Mouse (Mus musculus): ENCODE data around the gene Sucnr1. TPM values are rescaled to one million over a fixed set of nuclear protein-coding genes. Genes with fewer than 3 reads are reported as not detected.
A peak's percentile ranks its signal among the peaks of the same experiment; 100 is the strongest.

Gene Sucnr1
- polyA plus RNA-seq, 1 experiment from 2014 or later, result not detected

DNA sequence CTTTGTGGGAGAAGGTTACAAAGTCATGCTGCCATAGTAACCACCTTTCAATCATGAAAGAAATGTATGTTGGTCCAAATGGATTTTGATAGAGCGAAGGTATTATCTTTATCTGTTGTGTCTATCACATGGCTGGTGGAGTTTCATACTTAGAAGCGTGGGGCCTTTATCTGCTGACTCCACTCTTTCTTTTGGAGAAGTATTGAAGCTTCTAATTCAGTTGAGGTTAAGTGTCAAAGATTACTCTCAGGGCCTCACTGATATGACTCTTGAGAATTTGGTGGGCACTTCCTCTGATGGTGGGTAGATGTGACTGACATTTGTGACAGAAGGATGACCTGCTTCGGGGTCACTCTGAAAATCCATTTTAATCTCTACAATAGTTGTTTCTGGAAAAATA lies 26.1 kb downstream of the Sucnr1 start:
- H3K27ac ChIP-seq (ENCODE audit: low read length), result no peak overlapping the region
- H3K27me3 ChIP-seq (ENCODE audit: control insufficient read depth, insufficient read depth, low read depth, low read length), result no peaks in the 10 kb centered on the region
- H3K9ac ChIP-seq (ENCODE audit: low read depth, low read length), result no peak overlapping the region
- no peak for ATAC-seq
- H3K4me3 ChIP-seq (ENCODE audit: low read depth, low read length), result no peak overlapping the region
- no peaks in the 10 kb centered on the region for H3K9me3 ChIP-seq (replicated peaks; ENCODE audit: control insufficient read depth, low read length, poor library complexity, severe bottlenecking)
- WGBS, result 86% methylated on average over 3 of the region's 3 CpGs
- H3K4me1 ChIP-seq (ENCODE audit: control insufficient read depth, insufficient read depth, low read length), result no peaks in the 10 kb centered on the region
- H3K36me3 ChIP-seq (ENCODE audit: control insufficient read depth, insufficient read depth, low read length), result no peaks in the 10 kb centered on the region
- no peak overlapping the region for H3K4me2 ChIP-seq (ENCODE audit: low read length)

DNA sequence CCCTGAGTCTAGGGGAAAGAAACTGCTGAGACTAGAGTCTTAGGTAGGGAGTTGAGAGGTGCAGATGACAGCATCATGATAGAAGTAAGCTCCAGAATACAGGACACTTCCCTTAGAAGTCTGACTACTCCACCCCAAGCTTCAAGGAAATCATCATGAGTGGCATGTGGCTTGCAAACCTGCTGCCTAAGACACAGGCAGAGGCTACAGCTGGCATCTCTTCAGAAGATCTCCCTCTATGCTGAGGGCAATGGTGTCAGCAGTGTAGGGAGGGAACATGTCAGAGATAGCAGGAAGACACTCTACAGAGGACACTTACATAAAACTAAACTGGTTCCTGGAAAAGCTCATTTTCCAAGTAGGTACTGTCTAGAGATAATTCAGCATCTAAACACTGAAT lies 27.1 kb downstream of the Sucnr1 start:
- H3K9me3 ChIP-seq (replicated peaks; ENCODE audit: control insufficient read depth, low read length, poor library complexity, severe bottlenecking), result no peaks in the 10 kb centered on the region
- no peak overlapping the region for H3K9ac ChIP-seq (ENCODE audit: low read depth, low read length)
- no peaks in the 10 kb centered on the region for H3K27me3 ChIP-seq (ENCODE audit: control insufficient read depth, insufficient read depth, low read depth, low read length)
- H3K36me3 ChIP-seq (ENCODE audit: control insufficient read depth, insufficient read depth, low read length), result no peaks in the 10 kb centered on the region
- H3K4me3 ChIP-seq (ENCODE audit: low read depth, low read length), result no peak overlapping the region
- no peak for ATAC-seq
- no peaks in the 10 kb centered on the region for H3K4me1 ChIP-seq (ENCODE audit: control insufficient read depth, insufficient read depth, low read length)
- H3K4me2 ChIP-seq (ENCODE audit: low read length), result no peak overlapping the region
- H3K27ac ChIP-seq (ENCODE audit: low read length), result no peak overlapping the region

GRCm38 (mm10) chr3:60111135-60111710 lies 29.6 kb downstream of the Sucnr1 start:
- Histone ChIP-seq H3K9ac (ENCODE audit: low read depth, low read length) (no peak overlapping the region), H3K9me3 (replicated peaks; ENCODE audit: control insufficient read depth, low read length, poor library complexity, severe bottlenecking) (no peaks in the 10 kb centered on the region), H3K4me1 (ENCODE audit: control insufficient read depth, insufficient read depth, low read length) (no peaks in the 10 kb centered on the region), H3K36me3 (ENCODE audit: control insufficient read depth, insufficient read depth, low read length) (no peaks in the 10 kb centered on the region), H3K27ac (ENCODE audit: low read length) (no peak overlapping the region), H3K4me2 (ENCODE audit: low read length) (no peak overlapping the region), H3K4me3 (ENCODE audit: low read depth, low read length) (no peak overlapping the region), H3K27me3 (ENCODE audit: control insufficient read depth, insufficient read depth, low read depth, low read length) (no peaks in the 10 kb centered on the region)
- no peak for ATAC-seq
- 91% methylated on average over 4 of the region's 4 CpGs for WGBS

DNA sequence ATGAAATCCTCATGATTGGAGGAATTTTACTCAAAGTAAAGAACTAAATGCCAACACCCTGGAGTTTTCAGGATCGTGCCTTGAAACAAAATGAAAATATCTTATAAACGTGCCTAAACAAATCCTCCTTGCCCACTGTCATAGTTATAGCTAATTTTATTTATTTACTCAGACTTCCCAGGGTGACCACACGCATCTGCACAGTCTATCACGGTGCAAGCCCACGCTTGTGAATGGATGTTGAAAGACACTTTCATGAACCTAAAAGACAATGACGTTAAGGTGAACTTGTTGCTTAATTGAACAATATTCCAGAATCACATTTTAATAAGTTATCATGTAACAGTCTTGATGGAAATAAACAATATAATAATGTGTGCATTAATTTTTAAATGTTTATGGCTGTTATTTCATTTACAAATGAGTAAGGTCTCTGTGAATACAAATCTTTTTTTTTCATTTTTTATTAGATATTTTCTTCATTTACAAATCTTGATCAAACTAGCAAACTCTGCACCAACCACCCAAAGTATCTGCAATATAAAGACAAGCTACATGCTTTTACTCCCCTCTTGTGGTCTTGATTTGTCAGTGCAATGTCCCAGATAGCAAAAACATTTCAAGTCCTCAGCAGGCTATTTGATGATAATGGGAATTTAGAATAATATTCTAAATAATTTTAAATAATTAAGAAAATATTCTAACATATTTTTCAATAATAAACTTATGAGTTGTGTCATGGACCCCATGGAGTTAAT lies 30.4 kb downstream of the Sucnr1 start:
- 82% methylated on average over 6 of the region's 6 CpGs for WGBS
- no peak overlapping the region for H3K27ac ChIP-seq (ENCODE audit: low read length)
- ATAC-seq, result peak; percentile 76

GRCm38 (mm10) chr3:60114571-60114970 lies 32.9 kb downstream of the Sucnr1 start:
- WGBS, result 58% methylated on average over 2 of the region's 2 CpGs
- Histone ChIP-seq H3K36me3 (ENCODE audit: control insufficient read depth, insufficient read depth, low read length) (no peaks in the 10 kb centered on the region), H3K4me2 (ENCODE audit: low read length) (no peak overlapping the region), H3K4me1 (ENCODE audit: control insufficient read depth, insufficient read depth, low read length) (no peaks in the 10 kb centered on the region), H3K27me3 (ENCODE audit: control insufficient read depth, insufficient read depth, low read depth, low read length) (no peaks in the 10 kb centered on the region), H3K4me3 (ENCODE audit: low read depth, low read length) (no peak overlapping the region), H3K9ac (ENCODE audit: low read depth, low read length) (no peak overlapping the region), H3K9me3 (replicated peaks; ENCODE audit: control insufficient read depth, low read length, poor library complexity, severe bottlenecking) (no peaks in the 10 kb centered on the region), H3K27ac (ENCODE audit: low read length) (no peak overlapping the region)
- ATAC-seq, result no peak

More for the DNA sequence above, 30.4 kb downstream of the Sucnr1 start:
- Histone ChIP-seq H3K9ac (ENCODE audit: low read depth, low read length) (no peak overlapping the region), H3K4me3 (ENCODE audit: low read depth, low read length) (no peak overlapping the region), H3K36me3 (ENCODE audit: control insufficient read depth, insufficient read depth, low read length) (no peaks in the 10 kb centered on the region), H3K4me1 (ENCODE audit: control insufficient read depth, insufficient read depth, low read length) (no peaks in the 10 kb centered on the region), H3K27me3 (ENCODE audit: control insufficient read depth, insufficient read depth, low read depth, low read length) (no peaks in the 10 kb centered on the region), H3K9me3 (replicated peaks; ENCODE audit: control insufficient read depth, low read length, poor library complexity, severe bottlenecking) (no peaks in the 10 kb centered on the region), H3K4me2 (ENCODE audit: low read length) (no peak overlapping the region)

DNA sequence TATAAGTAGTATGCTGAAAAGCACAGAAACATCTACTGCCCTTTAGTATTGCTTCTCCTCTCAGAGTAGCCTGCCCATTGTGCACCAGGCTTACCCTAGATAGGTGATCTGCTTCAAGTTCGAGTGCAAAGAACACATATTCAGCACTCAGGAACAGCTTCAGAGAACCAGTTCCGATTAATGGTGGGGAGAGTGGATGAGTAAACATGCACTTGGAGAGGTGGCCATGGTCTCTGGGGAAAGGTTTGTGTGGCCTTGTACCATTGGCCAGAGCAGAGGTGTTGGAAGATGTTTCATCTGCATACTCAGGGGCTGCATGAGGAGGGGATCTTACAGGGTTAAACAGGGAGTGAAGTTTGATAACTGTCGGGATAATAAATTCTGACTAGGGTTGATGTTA lies 39.8 kb downstream of the Sucnr1 start:
- 94% methylated on average over 3 of the region's 3 CpGs for WGBS
- H3K4me1 ChIP-seq (ENCODE audit: control insufficient read depth, insufficient read depth, low read length), result no peaks in the 10 kb centered on the region
- H3K9me3 ChIP-seq (replicated peaks; ENCODE audit: control insufficient read depth, low read length, poor library complexity, severe bottlenecking), result no peaks in the 10 kb centered on the region
- no peak for ATAC-seq
- no peak overlapping the region for H3K9ac ChIP-seq (ENCODE audit: low read depth, low read length)
- no peak overlapping the region for H3K27ac ChIP-seq (ENCODE audit: low read length)
- H3K36me3 ChIP-seq (ENCODE audit: control insufficient read depth, insufficient read depth, low read length), result no peaks in the 10 kb centered on the region
- no peaks in the 10 kb centered on the region for H3K27me3 ChIP-seq (ENCODE audit: control insufficient read depth, insufficient read depth, low read depth, low read length)
- H3K4me3 ChIP-seq (ENCODE audit: low read depth, low read length), result no peak overlapping the region
- H3K4me2 ChIP-seq (ENCODE audit: low read length), result no peak overlapping the region

- ATAC-seq, result peak; percentile 74
- H3K27ac ChIP-seq (ENCODE audit: low read length), result no peak overlapping the region
- H3K4me3 ChIP-seq (ENCODE audit: low read depth, low read length), result no peak overlapping the region
- no peaks in the 10 kb centered on the region for H3K36me3 ChIP-seq (ENCODE audit: control insufficient read depth, insufficient read depth, low read length)
- 0 out of 2 replicates have a peak overlapping the region, but pooled peaks have one; percentile 6 for H3K4me2 ChIP-seq (ENCODE audit: low read length)
- no peaks in the 10 kb centered on the region for H3K4me1 ChIP-seq (ENCODE audit: control insufficient read depth, insufficient read depth, low read length)
- H3K9me3 ChIP-seq (replicated peaks; ENCODE audit: control insufficient read depth, low read length, poor library complexity, severe bottlenecking), result no peaks in the 10 kb centered on the region
- no peak overlapping the region for H3K9ac ChIP-seq (ENCODE audit: low read depth, low read length)
- 55% methylated on average over 9 of the region's 9 CpGs for WGBS
- no peaks in the 10 kb centered on the region for H3K27me3 ChIP-seq (ENCODE audit: control insufficient read depth, insufficient read depth, low read depth, low read length)
Observed at GRCm38 (mm10) chr3:60123859-60124794, 42.5 kb downstream of the Sucnr1 start.

- no peaks in the 10 kb centered on the region for H3K36me3 ChIP-seq (ENCODE audit: control insufficient read depth, insufficient read depth, low read length)
- no peak overlapping the region for H3K4me2 ChIP-seq (ENCODE audit: low read length)
- no peak overlapping the region for H3K4me3 ChIP-seq (ENCODE audit: low read depth, low read length)
- no peak for ATAC-seq
- no peak overlapping the region for H3K27ac ChIP-seq (ENCODE audit: low read length)
- 93% methylated on average over 2 of the region's 2 CpGs for WGBS
- H3K9me3 ChIP-seq (replicated peaks; ENCODE audit: control insufficient read depth, low read length, poor library complexity, severe bottlenecking), result no peaks in the 10 kb centered on the region
- no peak overlapping the region for H3K9ac ChIP-seq (ENCODE audit: low read depth, low read length)
- no peaks in the 10 kb centered on the region for H3K27me3 ChIP-seq (ENCODE audit: control insufficient read depth, insufficient read depth, low read depth, low read length)
- H3K4me1 ChIP-seq (ENCODE audit: control insufficient read depth, insufficient read depth, low read length), result no peaks in the 10 kb centered on the region
Observed at GRCm38 (mm10) chr3:60126564-60126963, 44.9 kb downstream of the Sucnr1 start.

GRCm38 (mm10) chr3:60128282-60128681 lies 46.6 kb downstream of the Sucnr1 start:
- H3K9me3 ChIP-seq (replicated peaks; ENCODE audit: control insufficient read depth, low read length, poor library complexity, severe bottlenecking), result no peaks in the 10 kb centered on the region
- no peaks in the 10 kb centered on the region for H3K27me3 ChIP-seq (ENCODE audit: control insufficient read depth, insufficient read depth, low read depth, low read length)
- no peaks in the 10 kb centered on the region for H3K4me1 ChIP-seq (ENCODE audit: control insufficient read depth, insufficient read depth, low read length)
- ATAC-seq, result no peak
- no peaks in the 10 kb centered on the region for H3K36me3 ChIP-seq (ENCODE audit: control insufficient read depth, insufficient read depth, low read length)
- no peak overlapping the region for H3K9ac ChIP-seq (ENCODE audit: low read depth, low read length)
- no peak overlapping the region for H3K27ac ChIP-seq (ENCODE audit: low read length)
- no peak overlapping the region for H3K4me2 ChIP-seq (ENCODE audit: low read length)
- WGBS, result 87% methylated on average over 2 of the region's 2 CpGs
- no peak overlapping the region for H3K4me3 ChIP-seq (ENCODE audit: low read depth, low read length)

Data from midbrain, embryonic 16.5 days (tissue).